Mouse (Mus musculus) retina, postnatal 1 day (tissue): ENCODE data around the gene Cdr2l.
"Not testable (repeated sequence)": the region's sequence is repeated elsewhere in the genome, so short reads cannot be mapped to it uniquely, and the experiment has no call there.

Experiments
- DNase-seq: peaks from one replicate; pipeline ENCODE4 v3.0.0-alpha.2; 2012

Gene Cdr2l

DNA sequence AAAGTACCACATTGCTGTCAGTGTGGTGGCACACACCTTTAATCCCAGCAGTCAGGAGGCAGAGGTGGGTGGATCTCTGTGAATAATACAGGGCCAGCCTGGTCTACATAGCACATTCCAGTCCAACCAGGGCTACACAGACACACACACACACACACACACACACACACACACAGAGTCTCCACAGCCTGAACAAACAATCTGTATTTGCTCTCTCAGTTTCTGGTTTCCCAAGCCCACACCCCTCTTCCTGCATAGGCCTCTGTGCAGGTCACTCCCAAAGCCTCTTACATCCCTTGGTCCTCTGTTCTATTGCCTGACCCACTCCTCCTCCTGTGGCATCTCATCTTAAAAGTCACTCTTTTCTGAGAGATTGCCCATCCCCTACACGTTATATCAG lies 9.7 kb upstream of the Cdr2l start:
- DNase-seq, result no peak

DNA sequence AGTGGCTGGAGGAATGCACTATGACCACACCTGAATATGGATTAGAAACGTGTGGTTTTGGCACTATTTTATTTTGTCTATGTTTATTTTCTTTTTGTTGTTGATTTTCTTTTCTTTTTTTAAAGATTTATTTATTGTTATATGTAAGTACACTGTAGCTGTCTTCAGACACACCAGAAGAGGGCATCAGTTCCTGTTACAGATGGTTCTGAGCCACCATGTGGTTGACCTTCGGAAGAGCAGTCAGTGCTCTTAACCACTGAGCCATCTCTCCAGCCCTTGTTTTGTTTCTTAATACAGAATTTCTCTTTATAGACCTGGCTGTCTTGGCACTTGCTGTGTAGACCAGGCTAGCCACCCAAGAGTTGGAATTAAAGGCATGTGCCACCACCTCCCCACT lies 9.0 kb upstream of the Cdr2l start:
- no peak for DNase-seq

DNA sequence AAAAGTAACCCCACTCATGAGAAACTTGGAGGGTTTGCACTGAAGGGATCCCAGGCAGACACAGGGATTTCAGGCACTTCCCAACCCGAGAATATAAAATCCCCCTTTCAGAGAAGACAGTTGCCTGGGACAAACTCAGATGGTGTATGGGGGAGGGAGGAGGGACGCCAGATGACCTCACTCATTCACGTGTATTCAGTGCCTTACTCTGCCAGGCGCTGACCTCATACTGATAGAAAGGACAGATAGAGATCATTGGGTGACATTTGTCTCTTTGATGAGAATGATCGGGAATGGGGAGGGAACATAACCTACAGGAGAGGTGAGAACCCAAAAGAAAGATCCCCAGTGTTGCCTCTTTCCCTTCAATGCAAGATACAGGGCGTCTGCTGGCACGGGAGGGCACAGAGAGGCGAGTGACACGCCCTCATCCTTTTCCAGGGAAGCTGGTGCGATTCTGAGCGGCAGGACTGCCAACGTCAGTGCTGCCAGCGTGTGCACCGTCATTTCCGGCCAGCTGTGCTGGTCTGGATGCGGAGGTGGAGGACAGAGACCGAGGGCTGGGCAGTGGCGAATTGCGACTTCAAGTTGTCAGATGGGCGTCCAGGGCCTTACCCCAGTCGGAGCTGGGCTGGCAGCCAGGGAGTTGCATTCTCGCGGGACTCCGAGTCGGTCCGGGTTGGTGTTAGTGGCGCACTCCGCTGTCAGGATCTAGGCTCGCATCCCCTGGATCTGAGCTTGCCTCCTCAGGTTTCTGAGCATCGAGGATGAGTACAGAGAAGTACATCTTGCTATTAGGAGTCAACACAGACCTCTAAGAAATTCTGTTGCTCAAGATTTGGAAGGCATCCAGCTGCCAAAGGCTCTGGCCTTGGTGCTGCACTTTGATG lies 7.7 kb upstream of the Cdr2l start:
- DNase-seq, result peak; percentile 78

DNA sequence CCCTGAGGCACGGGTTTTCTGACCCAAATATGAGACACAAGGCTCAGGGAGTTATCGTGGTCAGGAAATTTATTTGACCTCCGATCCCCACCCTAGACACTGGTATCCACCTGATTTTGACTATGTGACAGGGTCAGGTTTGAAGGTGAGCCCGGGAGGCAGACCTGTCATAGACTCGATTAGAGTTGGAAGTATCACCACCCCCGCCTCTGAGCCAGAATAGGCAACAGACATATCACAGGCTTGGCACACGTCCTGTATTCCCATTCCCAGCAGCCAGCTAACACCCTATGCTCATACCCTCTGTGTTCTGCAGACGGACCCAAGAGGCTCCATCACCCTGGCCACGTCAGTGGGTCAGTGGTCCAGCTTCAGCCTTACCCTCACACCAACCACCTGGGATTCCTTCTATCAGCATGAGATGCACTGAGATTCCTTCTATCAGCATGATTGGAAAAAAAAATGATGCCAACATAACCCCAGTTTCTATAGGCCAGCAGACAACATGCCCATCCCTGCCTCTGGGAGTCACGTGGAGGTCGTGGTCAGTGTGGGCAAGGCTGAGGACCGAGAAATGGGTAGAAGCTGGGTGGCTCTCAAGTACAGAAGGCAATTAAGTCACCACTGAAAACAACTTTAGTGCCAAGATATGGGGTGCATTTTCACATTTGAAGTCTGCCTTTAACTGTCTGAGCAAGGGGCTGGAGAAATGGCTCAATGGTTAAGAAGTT lies 6.9 kb upstream of the Cdr2l start:
- DNase-seq, result no peak

DNA sequence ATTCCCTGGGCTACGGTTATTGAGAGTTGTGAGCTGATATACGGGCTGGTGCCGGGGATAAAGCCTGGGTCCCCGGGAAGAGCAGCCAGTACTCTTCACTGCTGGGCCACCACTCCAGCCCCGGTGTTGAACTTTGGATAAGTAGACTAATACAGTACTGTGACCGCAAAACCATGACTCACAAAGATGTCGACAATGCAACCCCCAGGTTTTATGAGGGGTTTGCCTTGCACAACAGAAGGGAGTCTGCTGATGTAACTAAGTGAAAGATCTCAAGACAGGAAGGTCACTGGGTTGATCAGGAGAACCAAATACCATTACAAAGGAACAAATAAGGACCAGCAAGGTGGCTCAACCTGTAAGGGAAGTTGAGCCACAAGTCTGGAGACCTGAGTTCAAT lies 5.0 kb upstream of the Cdr2l start:
- no peak for DNase-seq

DNA sequence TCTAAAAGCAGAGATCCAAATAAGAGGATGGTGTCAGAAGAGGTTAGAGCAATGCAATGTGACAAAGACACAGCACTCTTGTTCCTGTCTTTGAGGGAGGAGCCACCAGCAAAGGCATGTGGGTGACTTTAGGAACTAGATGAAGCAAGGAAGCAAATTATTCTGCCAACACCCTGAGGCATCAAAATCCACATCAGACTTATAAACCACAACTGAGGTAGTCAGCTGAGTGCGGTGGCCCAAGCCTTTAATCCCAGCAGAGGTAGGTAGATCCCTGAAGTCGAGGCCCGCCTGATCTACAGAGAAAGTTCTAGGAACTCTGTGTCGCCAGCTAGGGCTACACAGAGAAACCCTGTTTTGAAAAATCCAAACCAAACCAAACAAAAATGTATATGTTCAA lies 4.5 kb upstream of the Cdr2l start:
- DNase-seq, result no peak

DNA sequence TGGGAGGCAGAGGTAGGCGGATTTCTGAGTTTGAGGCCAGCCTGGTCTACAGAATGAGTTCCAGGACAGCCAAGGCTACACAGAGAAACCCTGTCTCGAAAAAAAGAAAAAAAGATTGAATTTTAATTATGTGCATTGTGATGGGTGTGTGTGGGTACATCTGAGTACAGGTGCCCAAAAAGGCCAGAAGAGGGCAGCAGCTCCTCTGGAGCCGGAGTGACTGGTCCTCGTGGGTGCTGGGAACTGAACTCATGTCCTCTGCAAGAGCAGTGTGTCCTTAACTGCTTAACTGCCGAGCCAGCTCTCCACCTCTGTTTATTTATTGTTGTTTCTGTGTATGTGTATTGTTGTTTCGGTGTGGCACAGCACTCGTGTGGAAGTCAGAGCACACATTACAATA lies 3.9 kb upstream of the Cdr2l start:
- DNase-seq, result no peak

DNA sequence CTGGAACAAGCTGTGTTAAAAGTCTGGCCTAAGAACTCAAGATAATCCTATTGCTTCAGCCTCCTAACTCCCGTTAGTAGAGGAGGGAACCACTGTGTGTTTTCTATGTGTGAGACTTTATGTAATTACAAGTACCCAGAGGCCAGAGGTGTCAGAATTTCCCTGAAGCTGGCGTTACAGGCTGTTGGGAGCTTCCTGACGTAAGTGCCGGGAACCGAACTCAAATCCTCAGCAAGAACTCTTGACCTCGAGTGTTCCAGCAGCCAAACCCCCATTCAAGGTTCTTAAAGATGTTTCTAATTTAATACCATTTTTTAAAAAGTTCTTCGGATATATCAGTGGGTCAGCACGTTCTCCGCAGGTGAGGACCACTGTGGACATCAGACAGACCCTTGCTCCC lies 440 bp upstream of the Cdr2l start:
- DNase-seq, result no peak

DNA sequence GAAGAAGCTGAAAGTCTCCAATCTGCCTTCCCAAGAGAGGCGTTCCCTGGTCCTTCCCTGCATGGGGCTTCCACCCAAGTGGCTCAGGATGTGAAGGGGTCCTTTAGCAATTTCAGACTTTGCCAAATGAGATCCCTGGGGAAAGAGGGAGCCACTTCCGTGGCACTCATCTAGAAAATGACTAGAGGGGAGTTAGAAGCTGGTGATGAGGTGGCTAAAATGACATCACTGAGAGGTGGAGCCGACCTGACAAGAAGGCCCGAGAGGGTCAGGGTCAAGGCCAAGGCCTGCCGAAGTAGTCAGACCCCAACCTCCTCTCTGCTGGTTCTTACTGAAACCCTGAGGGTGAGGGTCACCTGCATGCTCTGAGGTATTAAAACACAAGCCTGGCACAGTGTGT lies 1.2 kb downstream of the Cdr2l start:
- DNase-seq, result peak; percentile 21

DNA sequence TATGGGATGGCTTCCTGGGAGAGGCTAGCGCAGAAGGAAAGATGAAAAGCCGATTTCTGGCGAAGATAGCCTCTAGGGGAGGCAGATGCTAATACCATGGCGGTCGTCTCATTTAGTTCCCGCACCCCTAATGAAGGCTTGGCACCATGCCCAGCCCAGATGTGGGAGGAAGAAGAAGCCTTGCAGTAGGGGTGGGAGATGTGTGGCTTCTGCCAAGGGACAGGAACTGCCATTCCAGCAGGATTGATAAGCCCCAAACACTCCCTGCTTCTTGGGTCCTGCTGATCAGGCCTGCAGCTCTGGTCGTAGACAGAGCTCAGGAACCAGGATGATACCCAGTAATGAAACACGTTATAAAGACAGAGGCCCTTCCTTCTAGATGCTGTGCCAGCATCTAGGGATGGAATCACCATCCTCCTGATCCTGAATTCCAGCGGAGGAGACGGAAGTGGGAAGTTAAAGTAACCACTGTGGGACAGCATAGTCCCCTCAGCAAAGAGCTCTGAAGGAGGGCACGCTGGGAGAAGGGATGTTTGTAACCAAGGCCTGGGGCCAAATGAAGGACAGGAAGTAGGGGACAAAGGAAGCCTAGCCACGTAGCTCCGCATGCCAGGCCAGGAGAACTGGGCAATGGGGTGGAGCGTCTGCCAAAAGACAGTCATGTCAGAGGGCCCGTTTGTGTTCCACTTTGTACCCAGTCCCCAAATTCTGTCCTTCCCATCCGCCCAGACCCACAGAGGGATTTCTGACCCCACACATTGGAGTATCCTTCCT lies 2.2 kb downstream of the Cdr2l start:
- peak; percentile 83 for DNase-seq

DNA sequence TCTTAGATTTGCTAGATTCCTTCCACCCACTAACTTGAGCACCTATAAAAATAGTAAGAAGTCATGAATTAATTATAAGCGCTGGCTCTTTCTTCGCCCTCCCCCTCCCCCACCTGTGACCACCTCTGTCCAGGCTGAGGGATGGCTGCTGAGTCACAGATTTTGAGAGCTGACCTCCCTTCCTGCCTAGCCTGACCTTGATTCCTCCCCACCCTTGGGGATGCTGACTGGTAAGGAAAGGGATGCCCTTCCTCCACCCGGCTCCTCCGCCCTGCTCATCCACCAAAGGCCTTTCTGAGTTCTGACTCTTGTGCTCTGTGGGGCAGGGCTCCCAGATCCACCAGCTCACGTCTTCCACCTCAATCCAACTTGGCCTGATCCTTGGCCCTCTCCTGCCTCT lies 2.9 kb downstream of the Cdr2l start:
- DNase-seq, result no peak

DNA sequence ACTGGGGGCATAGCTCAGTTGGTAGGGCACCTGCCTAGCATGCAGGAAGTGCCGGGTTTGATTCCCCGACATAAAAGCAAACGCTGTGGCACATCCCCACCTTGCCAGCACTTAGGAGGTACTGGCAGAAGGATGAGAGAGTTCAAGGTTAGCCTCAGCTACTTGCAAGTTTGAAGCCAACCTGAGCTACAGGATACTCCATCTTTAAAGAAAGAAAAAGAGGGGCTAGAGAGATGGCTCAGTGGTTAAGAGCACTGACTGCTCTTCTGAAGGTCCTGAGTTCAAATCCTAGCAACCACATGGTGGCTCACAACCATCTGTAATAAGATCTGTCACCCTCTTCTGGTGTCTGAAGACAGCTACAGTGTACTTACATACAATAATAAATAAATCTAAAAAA lies 5.1 kb downstream of the Cdr2l start:
- DNase-seq, result not testable (repeated sequence)

DNA sequence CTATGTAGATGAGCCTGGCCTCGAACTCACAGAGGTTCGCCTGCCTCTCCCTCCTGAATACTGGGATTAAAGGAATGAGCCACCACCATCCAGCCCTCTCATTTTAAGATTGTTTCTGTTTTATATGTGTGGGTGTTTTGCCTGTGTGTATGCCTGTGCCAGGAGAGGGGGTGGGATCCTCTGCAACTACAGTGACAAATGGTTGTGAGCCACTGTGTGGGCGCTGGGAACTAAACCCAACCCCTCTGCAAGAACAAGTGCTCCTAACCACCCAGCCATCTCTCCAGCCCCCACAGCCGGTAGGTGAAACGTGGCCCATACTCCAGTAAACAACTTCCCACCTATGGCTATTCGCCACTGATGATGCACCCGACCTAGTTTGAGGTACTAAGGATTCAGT lies 9.6 kb downstream of the Cdr2l start:
- DNase-seq, result no peak

DNA sequence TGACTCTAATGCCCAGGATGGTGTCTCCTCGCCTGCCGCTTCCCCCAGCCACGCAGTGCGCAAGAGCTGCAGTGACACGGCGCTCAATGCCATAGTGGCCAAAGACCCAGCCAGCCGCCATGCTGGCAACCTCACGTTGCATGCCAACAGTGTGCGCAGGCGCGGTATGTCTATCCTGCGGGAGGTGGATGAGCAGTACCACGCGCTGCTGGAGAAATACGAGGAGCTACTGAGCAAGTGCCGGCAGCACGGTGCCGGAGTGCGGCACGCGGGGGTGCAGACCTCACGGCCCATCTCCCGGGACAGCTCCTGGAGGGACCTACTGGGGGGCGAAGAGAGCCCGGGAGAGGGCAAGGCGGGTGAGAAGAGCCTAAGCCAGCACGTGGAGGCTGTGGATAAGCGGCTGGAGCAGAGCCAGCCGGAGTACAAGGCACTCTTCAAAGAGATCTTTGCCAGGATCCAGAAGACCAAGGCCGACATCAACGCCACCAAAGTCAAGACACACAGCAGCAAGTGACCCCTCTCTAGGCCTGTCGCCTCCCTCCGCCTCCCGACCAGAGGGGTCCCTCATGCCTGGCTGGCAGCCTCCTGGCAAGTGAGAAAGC lies 12.1 kb downstream of the Cdr2l start:
- no peak for DNase-seq

DNA sequence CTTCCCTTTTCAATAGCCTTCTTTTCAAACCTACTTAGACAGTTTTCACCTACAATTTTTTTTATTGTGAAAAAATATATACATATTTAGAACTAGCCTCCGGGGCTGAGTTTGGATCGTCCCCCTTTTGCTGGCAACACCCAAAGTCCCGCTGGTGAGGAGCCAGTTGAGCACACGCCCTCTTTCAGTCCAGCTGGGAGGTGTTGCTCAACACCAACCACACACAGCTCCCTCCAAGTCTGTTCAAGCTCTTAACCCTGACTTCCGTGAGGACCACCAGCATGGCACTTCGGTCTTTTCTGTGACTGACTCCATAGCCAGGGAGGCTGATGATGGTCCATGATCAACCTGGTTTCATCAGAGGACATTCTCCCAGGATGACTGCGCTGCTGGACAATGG lies 16.4 kb downstream of the Cdr2l start:
- no peak for DNase-seq

DNA sequence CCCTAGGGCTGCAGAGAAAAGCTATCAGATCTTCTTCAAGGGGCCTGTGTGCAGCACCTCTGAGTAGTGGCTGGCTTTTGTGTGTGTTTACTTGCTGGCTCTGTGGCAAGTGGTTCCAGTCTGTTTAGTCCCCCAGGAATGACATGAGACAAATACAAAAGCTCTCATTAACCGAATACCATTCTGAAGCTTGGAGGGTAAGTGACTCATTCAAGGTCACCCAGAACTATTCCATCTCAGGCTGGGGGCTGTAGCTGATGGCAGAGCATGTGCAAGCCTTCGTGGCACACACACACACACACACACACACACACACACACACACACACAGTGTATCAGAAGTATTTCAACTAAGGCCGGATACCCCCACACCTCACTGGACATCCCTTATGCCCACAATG lies 18.4 kb downstream of the Cdr2l start:
- no peak for DNase-seq

DNA sequence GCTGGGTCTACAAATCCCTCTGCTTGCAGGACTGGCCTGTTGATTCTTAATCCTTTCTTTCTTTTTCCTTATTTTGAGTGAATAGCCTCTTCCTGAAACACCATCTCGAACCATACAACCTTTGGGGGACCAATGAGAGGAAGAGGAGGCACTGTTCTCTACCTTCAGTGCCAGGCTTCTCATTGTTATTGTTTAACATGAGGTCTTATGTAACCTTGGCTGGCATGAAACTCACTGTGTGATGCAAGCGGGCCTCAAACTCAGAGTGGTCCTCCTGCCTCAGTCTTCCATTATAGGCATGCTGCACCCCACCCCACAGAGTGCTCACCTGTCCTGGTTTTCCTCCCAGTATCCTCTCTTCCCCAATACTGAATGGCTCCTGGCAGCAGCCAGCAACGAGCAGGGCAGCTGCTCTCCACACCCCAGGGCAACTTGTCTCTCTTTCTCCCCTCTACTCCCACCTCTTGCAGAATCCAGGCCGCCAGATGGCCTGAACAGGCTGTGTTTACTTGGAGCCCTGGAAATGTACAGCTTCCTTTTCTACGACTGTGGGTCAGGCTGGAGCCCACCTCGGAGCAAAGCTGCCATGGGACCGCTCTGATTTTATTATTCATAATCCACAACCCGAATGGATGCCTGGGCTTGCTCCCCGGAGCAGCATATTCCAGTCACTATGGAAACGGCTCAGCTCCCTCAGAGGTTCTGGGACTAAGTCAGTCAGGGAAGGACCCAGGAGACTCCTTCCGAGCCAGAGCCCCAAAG lies 19.1 kb downstream of the Cdr2l start:
- DNase-seq, result peak; percentile 70

DNA sequence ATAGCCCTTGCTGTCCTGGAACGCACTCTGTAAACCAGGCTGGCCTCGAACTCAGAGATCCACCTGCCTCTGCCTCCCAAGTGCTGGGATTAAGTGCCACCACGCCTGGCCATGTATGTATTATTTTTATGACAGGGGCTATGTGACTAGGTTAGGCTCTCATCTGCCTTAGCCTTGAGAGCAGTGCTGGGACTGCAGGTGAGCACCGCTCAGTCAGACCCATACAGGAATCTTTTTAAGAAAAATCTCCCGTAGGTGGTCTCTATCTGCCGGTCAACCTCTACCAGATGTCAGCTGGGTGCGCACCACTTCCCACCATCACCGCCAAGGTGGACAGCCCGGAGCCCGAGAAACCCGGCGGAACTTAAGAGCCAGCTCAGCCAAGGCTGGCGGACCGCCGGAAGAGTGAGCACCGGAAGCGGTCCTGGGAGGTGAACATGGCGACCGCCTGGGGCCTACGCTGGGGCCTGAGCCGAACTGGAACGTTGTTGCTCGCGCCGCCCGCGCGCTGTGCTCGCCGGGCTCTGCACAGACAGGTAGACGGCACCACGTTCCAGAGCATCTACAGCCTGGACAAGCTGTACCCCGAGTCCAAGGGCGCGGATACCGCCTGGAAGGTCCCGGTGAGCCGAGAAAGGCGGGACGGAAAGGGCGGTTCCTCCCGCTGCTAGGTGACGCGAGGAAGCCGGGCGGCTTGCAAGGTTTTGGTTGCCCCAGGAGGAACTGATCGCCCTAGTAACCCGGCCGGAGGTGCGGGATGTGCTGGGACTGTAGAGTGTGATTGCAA lies 21.8 kb downstream of the Cdr2l start, which contains the start of gene Mrpl58:
TSS of gene Mrpl58 (plus strand) at position 415 of the 787 bp plus-strand sequence.
- DNase-seq, result peak; percentile 91

DNA sequence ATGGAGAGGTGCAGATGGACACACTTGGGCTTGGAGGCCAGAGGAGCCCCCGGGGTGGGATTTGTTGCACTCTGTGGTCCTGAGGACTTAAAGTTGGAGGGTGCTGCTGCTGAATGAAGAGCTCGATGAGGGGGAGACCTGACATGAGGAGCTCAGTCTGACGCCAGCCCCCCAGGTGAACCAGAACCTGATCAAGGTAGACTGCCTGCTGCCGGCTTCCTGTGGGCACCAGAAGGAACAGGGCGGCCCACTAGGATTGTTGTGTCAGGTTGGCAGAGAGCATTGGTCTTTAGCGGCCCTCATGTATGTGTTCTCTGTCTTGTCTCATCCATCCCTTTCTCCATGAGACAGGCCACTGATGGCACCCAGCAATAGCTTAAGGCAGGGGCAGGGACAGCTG lies 24.0 kb downstream of the Cdr2l start:
- DNase-seq, result no peak

DNA sequence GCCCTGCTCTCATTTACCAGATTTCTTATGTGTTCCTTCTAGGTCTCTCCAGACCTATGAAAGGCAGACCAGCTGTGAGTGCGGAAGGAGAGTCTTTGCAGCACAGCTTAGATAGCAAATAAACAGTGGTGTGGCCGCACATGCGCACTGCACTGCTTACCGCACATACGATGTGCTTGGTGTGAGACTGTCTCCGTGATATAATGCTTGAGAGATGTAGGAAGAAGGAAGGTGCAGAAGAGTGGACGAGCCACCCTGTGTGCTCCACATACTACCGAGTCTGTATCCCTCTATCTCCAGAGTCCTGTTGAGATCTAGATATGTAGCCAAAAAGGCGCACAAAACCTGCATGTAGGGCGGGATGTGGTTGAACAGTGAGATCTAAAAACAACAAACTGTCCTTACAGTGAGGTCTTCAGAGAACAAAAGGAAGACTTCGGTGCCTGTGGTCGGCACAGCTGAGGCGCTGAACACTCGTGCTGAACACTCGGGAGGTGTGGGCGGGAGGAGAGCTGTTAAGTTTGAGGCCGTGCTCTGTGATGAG lies 25.2 kb downstream of the Cdr2l start:
- DNase-seq, result no peak

DNA sequence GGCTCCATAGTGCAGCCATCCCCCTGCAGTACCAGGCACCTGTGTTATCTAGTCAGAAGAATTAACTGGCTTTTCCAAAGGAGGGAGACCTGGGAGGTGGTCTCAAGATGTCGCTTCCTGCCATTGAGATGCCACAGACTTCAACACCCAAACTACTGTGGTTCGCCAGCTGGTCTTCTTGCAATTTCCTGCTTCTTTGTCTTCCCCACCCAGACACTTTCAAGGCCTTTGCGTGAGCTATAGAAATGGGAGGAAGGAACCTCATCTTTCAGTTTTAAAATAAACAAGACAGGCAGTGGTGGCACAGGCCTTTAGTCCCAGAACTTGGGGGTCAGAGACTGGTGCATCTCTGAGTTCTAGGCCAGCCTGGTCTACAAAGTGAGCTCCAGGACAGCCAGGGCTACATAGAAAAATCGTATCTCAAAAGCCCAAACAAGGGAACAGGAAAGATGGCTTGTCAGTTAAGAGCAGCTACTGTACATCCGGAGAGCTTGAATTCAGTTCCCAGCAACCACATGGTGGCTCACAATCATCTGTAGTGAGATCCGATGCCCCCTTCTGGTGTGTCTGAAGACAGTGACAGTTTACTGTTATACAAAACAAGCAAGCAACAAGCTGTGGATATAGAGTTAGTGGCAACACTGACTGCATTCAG lies 26.7 kb downstream of the Cdr2l start:
- DNase-seq, result no peak
